Mouse (Mus musculus) layer of hippocampus, adult 18-20 months (tissue): ENCODE results near the gene Rnf130. TPM values are rescaled to one million over a fixed set of nuclear protein-coding genes. Genes with fewer than 3 reads are reported as not detected.
A peak's percentile ranks its signal among the peaks of the same experiment; 100 is the strongest.
"Not testable (repeated sequence)": the region's sequence is repeated elsewhere in the genome, so short reads cannot be mapped to it uniquely, and the experiment has no call there.

Experiments
- DNase-seq, 2 experiments: peaks; one replicate each; pipeline ENCODE4 v3.0.0; 2022; ENCODE audit warnings: low spot score in 2 of 2
- total RNA-seq, 2 experiments: library from RNA; stranded (reverse); gene quantifications; 2 replicates each; pipeline ENCODE4 v1.2.3; 2021

Gene Rnf130
- total RNA-seq, 2 experiments from 2014 or later = 79.9 to 80.8 TPM

DNA sequence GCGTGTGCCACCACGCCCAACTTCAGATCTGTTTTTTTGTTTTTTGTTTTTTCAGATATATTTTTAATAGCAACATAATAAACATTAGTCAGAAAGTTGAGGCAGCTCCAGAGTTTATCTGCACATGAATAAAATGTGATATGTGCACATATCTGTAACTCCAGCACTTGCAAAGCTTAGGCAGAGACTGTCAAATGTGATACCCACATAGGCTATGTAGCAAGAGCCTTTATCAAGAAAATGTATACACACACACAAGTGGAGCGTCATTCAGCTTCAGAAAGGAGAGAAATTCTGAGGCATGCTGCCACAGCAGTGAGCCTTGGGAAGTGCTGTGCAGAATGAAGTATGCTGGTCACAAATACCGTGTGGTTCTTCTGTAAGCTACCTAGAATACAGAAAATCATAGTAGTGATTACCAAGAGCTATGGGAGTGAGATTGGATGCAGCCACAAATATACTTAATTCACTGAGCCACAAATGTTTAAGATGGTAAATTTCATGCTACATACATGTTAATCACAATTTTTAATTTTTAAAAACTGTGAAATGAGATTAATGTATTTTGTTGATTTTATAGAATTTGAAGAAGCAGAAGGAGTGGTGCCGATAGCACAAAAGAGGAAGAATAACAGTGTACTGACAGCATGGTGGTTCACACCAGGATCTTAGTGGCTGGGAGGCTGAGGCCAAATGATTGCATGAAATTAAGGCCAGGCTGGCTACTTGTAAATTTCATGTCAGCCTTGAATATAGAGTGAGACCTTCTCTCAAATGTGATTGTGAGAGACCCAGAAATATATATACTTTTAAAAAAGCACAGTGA, 56.4 kb downstream of the Rnf130 start:
- no peak for DNase-seq

DNA sequence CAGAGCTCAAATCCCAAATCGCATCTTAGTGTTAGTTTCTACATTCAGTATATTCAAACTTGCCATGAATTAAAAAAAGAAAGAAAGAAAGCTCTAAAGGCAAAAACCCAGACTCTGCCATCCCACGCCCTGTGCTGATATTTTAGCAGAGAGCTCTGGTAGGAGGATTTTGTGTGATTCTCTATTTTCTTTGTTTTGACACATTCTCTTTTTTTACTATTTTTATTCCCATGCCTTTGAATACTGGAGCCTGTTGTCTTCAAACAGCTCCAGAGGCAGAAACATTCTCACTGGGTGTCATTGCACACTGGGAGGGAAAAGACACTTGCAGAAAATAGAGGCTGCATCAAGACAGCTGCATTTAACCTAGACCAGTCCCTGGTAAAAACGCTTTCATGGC, 61.1 kb downstream of the Rnf130 start:
- DNase-seq = peak in 1 of 2 experiments; percentile 47

DNA sequence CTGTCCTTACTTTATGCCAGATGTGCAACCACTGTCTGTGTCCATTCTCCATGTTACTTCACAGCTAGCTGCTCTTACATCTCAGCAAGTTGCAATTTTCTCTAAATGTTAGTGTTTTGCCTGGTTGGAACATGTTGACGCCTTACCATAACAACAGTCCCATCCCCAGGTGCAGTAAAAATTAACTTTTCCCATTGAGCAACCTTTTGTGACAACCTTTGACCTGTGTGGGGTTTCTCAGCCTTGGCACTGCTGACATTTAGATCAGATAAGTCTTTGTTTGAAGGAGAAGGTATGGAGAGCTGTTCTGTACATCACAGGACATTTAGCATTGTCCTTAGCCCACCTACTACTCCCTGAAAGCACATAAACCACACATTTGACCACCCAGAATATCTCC, 64.7 kb downstream of the Rnf130 start:
- no peak for DNase-seq

DNA sequence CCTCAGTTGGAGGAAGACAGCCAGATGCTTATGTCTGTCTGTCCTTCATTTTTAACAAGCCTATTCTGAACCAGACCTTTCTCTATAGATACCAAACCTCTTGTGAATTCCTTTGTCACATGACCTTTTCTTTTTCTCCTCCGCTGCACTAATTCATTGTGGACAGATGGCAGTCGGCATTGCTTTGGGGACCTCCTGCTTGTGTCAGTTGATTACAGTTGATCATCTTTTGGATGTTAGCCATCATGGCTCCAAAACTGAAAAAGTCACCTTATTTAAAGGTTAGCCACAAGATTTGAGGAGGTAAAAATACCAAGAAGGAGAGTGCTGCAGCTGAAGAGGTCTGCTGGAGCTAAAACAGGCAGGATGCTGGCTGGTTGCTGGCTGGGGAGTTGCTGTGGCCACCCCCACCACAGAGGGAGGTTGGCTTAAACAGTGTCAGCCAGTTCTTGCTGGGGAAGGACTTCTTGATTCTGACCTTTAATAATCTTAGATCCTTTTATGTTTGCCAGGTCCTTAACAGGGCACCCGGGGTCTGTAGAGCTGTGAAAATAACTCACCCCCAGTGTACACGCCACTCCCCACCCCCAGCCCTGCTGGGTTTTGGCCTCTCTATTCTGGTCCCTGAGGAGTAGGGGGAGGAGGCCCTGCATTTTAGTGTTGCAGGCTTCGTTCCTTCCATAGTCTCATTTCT, 66.0 kb downstream of the Rnf130 start:
- DNase-seq = no peak

DNA sequence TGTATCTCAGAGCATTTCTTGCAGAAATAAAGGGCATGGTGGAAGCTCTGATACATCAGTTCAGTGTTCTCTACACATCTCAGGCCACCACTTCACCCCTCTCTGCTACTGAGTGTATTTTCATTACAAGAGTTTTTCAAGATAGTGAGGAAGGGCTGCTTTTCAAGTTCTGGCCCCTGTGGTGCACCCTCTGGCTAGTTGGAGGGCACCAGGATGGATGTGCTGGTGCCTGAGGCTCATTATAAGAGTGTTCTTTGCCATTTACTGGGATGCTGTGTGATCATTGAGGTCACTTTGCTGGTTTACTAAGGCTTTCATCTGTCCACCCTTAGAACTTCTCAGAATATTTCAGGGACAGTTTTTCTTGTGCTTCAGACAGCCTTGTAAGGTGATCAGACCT, 66.5 kb downstream of the Rnf130 start:
- no peak for DNase-seq

DNA sequence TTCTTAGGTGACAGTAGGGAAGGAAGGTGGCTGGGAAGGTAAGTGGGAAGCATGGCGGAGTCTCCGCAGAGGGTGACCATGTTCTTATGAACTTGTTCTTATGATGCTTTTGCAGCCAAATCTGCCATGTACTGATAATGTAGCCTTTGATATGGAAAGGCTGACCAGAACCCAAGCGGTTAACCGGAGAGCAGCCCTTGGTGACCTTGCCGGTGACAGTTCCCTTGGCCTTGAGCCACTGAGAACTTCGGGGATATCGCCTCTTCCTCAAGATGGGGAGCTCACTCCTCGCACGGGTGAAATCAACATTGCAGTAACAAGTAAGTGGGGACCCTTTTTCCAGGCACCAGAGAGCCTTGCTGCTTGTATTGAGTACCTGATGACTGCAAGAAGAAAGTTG, 70.5 kb downstream of the Rnf130 start:
- no peak for DNase-seq

DNA sequence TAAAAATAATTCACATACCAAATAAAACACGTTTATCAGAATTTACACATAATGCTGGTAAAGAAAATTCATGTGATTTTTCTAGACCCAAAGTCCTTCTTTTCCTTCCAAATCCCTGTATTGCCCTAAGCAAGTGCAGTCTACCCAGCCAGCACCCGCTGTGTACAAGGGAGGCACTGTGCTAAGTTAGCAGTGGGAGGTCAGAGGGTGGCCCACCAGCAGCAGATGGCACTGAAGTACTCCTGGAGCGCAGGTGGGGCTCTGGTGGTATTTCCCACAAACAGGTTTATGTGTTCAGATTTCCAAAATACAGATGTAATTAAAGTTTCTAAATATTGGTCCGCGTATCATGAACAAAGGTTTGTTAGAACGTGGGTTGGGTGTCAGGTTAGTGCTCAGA, 71.9 kb downstream of the Rnf130 start:
- DNase-seq = no peak

DNA sequence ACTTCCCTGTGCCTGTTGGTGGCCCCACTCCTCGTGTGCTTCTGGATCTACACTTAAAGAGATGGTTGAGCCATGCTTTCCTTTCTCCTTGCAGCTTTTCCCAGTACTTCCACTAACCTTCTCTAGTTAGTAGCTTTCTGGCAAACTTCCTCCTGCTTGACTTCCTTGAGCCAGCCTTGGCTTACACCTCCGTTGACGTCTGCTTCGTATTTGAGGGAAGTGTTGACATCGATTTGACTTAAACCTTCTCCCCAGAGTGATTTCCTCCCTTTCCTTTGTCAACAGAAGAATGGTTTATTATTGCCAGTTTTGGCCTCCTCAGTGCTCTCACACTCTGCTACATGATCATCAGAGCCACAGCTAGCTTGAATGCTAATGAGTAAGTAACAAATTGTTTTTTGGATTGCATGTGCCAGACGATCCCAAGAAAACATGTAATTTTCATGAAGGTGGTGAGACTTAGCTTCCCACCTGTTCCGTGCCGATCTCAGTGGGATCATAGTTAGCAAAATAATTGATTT, 73.9 kb downstream of the Rnf130 start:
- no peak for DNase-seq

DNA sequence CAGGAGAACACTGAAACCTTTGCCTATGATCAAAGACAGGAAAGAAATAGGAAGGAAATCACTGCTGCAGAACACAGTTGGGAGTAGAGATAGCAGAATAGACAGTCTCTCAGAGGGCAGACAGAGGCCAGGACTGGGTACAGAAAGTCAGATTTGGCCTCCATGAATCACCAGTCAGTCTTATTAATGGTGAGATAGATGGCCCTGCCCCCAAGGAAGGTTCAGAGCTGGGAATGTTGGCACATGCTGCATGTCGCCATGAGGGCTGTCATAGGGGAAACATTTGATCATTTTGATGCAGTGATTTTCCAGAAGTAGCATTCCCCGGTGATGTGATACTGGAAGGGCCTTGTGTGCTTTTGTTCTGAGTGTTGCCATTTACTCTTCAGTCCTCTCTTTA, 74.5 kb downstream of the Rnf130 start:
- DNase-seq = no peak

DNA sequence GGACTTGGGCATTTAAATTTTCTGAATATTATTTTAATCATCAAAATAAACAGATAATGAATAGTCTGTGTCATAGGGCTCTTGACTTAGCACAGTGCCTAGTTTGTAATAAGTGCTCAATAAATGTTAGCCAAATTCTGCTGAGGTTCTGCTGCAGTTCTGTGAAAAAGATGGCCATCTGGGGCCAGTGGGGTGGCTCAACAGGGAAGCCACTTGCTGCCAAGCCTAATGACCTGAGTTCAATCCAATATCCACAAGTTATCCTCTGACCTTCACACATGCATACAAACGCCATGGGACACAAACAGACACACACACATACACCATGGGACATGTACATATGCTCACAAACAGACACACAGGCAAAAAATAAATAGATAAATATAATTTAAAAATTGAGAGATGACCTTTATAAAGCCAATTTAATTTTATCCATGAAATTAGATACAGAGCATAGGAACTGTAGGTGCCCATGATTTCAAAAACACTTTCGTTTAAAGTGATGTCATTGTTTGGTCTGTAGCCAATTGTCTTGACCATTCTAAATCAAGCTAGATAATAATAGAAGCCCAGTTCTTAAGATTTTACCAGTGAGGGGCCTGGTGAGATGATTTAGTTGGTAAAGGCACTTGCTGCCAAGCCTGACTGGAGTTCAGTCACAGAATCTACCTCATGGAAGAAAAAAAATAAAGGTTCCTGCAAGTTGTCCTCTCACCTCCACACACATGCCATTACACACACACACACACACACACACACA, 75.6 kb downstream of the Rnf130 start:
- no peak for DNase-seq

DNA sequence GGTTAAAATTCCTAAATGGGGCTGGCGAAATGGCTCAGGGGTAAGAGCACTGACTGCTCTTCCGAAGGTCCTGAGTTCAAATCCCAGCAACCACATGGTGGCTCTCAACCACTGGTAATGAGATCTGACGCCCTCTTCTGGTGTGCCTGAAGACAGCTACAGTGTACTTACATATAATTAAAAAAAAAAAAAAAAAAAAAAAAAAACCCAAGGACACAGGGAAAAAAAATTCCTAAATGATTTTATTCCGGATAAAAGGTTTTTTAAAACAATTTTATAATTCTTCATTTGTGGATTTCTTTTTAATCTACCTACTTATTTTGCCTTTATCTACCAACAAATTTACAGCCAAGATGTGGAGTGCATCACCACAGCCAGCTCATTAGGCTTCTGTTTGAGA, 76.8 kb downstream of the Rnf130 start:
- not testable (repeated sequence) for DNase-seq

DNA sequence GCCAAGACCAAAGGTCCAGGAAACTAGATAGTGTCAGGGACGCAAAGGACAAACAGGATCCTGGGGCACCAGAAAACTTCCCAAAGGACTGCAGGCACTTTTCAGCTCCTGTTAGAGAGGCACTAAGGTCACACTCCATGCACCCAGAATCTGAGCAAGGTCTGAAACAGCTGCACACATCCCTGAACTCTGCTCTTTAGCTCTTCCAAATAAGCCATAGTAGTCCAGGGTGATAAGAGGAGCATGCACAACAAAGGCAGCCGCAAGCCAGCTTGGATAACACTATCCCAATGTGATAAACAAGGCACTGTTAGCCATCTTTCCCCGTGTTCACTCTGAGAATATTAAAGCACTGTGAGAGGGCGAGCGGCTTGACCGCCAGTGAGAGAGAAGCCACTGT, 78.9 kb downstream of the Rnf130 start:
- DNase-seq = no peak

DNA sequence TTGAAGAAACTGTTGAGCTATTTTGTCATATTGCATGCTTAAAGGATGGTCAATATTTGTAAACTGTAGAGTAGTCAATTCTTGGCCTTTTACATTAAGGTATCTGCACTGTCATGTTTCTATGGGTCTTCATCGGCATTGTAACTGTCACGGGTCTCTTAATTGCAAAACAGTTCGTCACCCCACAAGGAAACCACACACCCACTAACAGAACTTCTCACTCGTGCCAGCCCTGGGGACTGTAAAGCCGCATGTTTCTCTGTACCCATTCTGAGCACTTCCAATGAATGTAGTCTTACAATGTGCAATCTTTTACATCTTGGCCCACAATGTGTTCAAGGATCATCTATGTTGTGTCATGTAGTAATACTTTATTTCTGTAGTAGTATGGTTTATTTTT, 80.1 kb downstream of the Rnf130 start:
- DNase-seq = no peak

DNA sequence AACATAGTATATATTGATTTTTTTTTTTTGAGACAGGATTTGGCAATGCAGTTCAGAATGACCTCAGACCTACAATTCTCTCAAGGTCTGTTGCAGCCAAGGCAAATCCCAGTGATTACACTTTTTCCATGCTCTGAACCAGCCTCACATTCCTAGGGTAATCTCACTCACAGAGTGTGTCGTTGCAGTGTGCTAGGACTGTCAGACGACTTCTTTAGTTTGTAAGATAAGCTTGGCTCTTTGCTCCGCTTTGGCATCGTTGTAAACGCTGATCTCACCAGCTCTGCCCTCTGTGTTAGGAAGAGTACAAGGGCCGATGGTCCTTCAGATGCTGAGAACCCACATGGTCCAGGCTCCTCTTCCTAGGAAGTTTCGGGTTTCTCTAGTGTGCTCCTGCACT, 80.9 kb downstream of the Rnf130 start:
- DNase-seq = no peak

DNA sequence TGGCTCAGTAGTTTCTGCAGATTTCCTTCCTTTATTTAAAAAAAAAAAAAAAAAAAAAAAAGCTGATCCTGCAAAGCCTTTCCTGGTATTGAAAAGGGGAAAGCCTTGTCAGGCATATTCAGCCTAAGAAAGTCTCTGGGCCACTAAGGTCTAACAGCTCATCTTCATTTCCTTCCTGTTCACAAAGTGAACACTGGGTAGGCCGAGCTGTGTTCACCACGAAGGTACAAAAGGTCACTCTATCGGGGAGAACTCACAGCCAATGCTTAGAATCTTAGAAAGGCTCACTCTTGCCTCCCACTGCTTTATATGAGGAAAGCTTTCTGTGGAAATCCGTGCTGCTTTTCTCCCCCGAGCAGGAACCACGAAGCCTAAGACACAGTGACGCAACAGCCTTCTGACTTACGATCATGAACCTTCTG, 83.7 kb downstream of the Rnf130 start:
- no peak for DNase-seq

DNA sequence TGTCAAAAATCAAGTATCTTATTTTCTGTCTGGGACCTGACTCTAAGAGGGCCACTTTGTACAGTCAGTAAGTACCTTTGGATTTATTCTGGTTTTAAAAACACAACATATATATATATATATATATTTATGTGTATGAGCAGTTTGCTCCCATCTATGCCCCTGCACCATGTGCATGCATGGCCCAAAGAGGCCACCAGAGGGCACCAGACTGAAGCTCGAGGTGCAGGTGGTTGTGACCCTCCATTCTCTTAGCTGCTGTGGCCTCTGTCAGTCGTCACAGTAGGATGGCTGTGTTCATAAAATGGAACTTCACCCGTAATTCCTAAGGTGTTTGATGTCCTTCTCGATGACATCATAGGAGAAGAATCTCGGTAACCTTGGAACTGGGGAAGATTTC, 89.2 kb downstream of the Rnf130 start:
- peak in 1 of 2 experiments; percentile 54 for DNase-seq

DNA sequence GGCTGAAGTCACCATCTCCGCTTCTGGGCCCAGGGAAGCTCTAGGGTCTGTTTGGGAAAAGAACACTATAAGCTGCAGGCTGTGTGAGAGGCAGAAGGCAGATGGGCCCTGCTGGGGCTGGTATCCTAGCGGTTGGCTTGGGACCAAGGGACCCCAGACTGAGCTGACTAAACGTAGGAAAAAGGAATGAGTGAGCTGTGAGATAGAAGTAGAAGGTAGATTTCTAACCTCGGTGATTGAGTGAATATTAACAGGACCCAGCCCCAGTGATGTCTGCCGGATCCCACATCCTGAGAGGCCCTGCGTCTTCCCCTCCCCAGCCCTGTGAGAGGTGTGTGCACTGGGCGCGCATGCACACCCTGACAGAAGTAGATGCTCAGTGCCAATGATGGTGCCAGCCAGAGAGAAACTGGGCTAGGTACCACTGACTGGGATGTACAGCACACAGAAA, 97.5 kb downstream of the Rnf130 start:
- DNase-seq = no peak

DNA sequence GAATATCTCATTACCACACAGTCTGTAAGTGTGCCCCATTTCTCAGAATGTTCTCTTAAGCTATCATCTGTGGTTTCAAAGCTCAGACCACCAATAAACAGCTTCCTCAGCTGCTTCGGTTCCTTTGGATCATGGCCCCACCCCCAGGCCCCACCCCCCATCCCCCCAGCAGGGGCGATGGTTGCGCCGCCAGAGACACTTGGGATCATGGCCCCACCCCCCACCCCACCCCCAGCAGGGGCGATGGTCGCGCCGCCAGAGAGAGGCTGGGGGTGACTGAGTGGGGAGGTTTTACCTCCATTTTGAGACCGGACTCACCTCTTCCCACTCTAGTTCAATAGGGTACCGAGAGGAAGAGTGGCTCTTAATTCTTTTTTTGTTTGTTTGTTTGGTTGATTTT, 102.6 kb downstream of the Rnf130 start:
- DNase-seq = no peak

DNA sequence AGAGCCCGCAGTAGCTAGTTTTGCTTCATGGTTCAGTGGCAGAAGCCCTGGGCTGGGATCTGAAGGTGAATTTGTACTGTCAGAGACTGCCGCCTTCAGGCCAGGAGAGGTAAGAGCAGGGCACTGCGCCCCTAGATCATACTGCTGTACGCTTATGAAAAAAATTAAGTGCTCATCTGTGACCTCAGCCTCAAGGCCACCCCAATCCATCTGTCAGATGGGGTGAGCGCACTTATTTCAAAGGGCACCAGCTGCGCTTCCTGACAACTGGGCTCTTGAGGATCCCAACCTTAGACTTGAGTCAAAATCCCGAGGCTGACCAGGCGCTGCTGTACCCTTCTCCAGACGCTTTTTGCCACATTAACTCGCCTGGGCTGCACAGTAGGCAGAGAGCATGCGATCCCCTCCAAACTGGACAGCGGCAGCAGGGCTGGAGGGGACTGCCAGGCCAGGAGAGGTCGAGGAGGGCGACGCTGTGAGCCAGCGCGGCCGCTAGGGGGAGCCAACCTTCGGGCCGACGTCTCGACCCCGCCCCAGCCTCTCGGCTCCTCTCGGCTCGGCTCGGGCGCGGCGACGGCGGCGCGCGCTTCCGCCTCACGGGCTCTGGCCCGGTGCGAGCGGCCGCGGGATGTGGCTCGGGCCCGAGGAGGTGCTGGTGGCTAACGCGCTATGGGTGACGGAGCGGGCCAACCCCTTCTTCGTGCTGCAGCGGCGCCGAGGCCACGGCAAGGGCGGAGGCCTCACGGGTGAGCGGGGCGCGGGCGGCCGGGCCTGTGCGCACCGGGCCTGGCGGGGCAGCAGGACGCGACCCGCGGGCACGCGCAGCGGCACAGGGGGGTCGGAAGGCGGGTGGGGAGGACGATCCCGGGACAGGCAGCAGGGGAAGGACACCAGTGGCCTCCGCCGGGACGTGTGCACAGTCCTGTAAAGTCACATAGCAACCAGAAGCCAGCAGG, 105.9 kb downstream of the Rnf130 start, which contains the start of gene Tbc1d9b:
Gene Tbc1d9b (plus strand): TSS at position 586 of the 956 bp plus-strand sequence.
- DNase-seq = peak; percentile 77 to 94

DNA sequence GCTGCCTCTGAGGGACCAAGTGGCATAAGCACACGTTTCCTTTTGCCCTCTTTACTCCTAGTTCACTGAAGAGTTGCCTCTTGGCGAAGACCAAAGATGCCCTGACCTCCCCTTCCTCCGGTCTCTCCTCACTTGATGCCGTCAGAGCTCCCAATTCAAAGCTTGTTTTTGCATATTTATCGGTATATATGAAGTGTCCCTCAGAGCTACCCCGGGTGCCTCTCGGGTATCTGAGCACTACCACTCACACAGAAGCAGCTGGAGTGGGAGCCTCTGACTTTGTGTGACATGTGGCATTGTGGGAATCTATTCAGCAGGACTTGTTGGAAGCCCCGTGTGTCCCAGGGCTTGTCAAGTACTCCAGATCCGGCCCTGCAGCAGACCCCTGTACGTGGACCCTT, 106.7 kb downstream of the Rnf130 start:
- DNase-seq = no peak
